Mouse (Mus musculus) midbrain, embryonic 16.5 days (tissue): Measurements from ENCODE around the gene Lhfpl5. TPM values are rescaled to one million over a fixed set of nuclear protein-coding genes. Genes with fewer than 3 reads are reported as not detected.

ENCODE experiments used
- ATAC-seq: fragments of 200-750 bp; cut with Nextera tagmentation; 2 replicates; pipeline ENCODE4 v1.8.0; 2017; ENCODE audit warnings: moderate TSS enrichment
- H3K27ac ChIP-seq: fragments of 300-500 bp; sonication (generic); 2 replicates; pipeline ENCODE4 v1.5.1; 2014; ENCODE audit warnings: mild to moderate bottlenecking, low read length, mixed read lengths
- H3K27me3 ChIP-seq: fragments of 300-500 bp; sonication (generic); 2 replicates; pipeline ENCODE4 v1.6.1; 2014; ENCODE audit warnings: low read depth, low read length, mixed read lengths; ENCODE audit not compliant: control insufficient read depth, insufficient read depth
- H3K36me3 ChIP-seq: fragments of 300-500 bp; sonication (generic); 2 replicates; pipeline ENCODE4 v1.6.1; 2014; ENCODE audit warnings: mild to moderate bottlenecking, low read length, moderate library complexity, mixed read lengths; ENCODE audit not compliant: control insufficient read depth, insufficient read depth
- H3K4me1 ChIP-seq: fragments of 300-500 bp; sonication (generic); 2 replicates; pipeline ENCODE4 v1.6.1; 2014; ENCODE audit warnings: mild to moderate bottlenecking, low read length, mixed read lengths; ENCODE audit not compliant: control insufficient read depth, insufficient read depth
- H3K4me2 ChIP-seq: fragments of 300-500 bp; sonication (generic); 2 replicates; pipeline ENCODE4 v1.6.1; 2014; ENCODE audit warnings: mild to moderate bottlenecking, low read length, mixed read lengths
- H3K4me3 ChIP-seq: fragments of 300-500 bp; sonication (generic); 2 replicates; pipeline ENCODE4 v1.5.1; 2014; ENCODE audit warnings: low read depth, mild to moderate bottlenecking, low read length, moderate library complexity, mixed read lengths
- H3K9ac ChIP-seq: fragments of 300-500 bp; sonication (generic); 2 replicates; pipeline ENCODE4 v1.6.1; 2014; ENCODE audit warnings: low read depth, low read length, mixed read lengths
- H3K9me3 ChIP-seq: fragments of 300-500 bp; sonication (generic); replicated peaks from 2 replicates; pipeline ENCODE4 v1.6.1; 2014; ENCODE audit warnings: mild to moderate bottlenecking, low read length, mixed read lengths; ENCODE audit not compliant: control insufficient read depth, poor library complexity, severe bottlenecking
- WGBS: fragments of 180-500 bp; shearing (Covaris S2); extraction: QIAGEN DNeasy Blood & Tissue Kit; methylation state at CpG from one replicate; pipeline ENCODE4 v1.1.7; 2014; 5-methylcytosine and 5-hydroxymethylcytosine counted together
- microRNA-seq: library from miRNA; unstranded; fragments of <30 nt; microRNA quantifications from one replicate; pipeline ENCODE4, GENCODE M21; 2017
- polyA plus RNA-seq: library from polyadenylated mRNA; unstranded; fragments of >200 nt; fragmentation: Nextera tagmentation; extraction: Ambion mirVana; gene quantifications from 2 replicates; pipeline ENCODE4 v1.2.1, GENCODE M21; 2015

Lhfpl5 gene
- polyA plus RNA-seq, 1 experiment from 2014 or later: 16.6 TPM

DNA sequence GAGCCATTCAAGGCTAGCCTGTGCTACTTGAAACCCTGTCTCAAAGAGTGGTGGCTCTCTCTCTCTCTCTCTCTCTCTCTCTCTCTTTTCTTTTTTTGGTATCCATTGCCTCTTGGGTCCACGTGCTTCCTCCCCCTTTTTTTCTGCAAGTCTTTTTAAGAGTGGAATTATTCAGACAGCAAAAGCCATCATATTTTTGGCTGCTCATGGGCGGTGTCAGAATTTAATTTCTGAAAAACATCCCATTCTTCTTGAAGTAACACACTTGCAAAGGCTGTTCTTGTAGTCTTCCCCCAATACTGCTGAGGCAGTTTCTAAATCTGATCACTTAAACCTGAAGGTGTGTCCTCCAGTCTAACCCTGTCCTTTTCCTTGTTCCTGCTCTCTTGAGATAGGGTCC, 51.5 kb downstream of the Lhfpl5 start:
- Histone ChIP-seq H3K4me1 (no peaks in the 10 kb centered on the region), H3K36me3 (no peaks in the 10 kb centered on the region), H3K9me3 (no peaks in the 10 kb centered on the region), H3K9ac (no peak overlapping the region), H3K4me3 (no peak overlapping the region), H3K27ac (no peak overlapping the region), H3K27me3 (no peaks in the 10 kb centered on the region), H3K4me2 (no peak overlapping the region)
- 81% methylated on average over 2 of the region's 2 CpGs for WGBS
- ATAC-seq: no peak

DNA sequence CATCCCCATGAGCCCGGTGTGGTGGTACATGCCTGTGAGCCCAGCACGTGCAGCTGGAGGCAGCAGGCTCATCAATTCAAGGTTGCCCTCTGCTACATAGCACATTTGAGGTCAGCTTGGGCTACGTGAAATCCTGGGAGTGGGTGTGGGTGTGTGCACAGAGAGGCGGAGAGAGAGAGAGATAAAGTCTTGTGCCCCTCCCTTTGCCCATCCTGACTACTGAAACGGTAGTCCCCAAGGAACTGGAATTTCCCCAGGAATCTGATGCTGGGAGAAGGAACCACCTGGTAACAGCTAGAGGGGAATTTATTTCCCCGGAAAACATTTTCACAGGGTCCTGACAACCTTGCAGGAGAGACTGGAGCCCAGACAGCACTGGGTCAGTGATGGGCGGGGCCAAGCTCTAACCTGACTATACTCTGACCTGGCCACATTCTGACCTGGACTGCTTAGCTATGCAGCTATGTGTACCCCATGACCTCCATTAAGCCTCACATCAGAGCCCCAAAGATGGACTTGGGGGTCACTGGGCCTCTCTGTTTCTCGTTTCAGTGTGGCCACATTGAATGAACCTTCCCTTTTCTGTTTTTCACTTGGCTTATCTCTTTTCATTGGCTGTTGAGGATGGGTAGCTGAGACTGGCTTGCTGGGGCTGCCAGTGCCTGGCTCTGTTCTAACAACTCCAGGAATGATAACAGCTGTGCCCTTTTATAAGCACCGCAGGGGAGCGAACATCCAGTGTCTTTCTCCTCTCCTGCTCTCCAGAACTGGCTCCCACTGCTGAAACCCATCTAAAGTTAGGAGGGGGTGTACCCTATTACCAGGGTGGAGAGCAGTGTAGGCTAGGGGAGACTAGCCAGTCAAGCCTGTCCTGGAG, 53.0 kb downstream of the Lhfpl5 start:
- H3K4me3 ChIP-seq: no peak overlapping the region
- no peaks in the 10 kb centered on the region for H3K27me3 ChIP-seq
- no peak overlapping the region for H3K4me2 ChIP-seq
- no peak overlapping the region for H3K9ac ChIP-seq
- H3K4me1 ChIP-seq: no peaks in the 10 kb centered on the region
- no peak for ATAC-seq
- no peak overlapping the region for H3K27ac ChIP-seq
- H3K36me3 ChIP-seq: no peaks in the 10 kb centered on the region
- 66% methylated on average over 10 of the region's 10 CpGs for WGBS
- H3K9me3 ChIP-seq: no peaks in the 10 kb centered on the region

DNA sequence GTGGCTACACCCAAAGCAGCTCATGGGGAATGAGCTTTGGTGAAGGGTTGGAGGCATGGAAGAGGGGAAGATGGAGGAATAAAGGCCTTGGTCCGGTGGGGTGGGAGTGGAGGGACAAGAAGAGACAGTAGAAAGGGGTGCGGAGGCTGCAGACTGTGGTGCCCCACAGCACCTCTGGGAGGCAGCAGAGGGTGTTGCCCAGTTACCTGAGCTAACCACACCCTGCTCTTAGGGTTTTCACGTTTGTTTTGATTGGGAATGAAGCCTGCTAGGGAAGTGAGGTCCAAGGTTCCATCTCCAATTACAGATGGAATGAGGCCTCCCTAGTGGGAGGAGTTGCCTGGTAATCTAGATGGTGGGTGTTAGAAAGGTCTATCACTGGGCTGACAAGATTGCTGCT, 53.7 kb downstream of the Lhfpl5 start:
- no peak overlapping the region for H3K4me3 ChIP-seq
- H3K36me3 ChIP-seq: no peaks in the 10 kb centered on the region
- no peak overlapping the region for H3K4me2 ChIP-seq
- no peak for ATAC-seq
- H3K9me3 ChIP-seq: no peaks in the 10 kb centered on the region
- H3K4me1 ChIP-seq: no peaks in the 10 kb centered on the region
- no peaks in the 10 kb centered on the region for H3K27me3 ChIP-seq
- H3K9ac ChIP-seq: no peak overlapping the region
- H3K27ac ChIP-seq: no peak overlapping the region
- 45% methylated on average over 3 of the region's 3 CpGs for WGBS

Small RNA genes within 50 kb of the gene (microRNA-seq; reads per million reads assigned to microRNA genes)
- gene Gm25195 (not detected), gene Mir6969 (not detected)

Other genes with a start within 250 kb of the Lhfpl5 start
- gene Rpl10a, start 247.2 kb upstream of the Lhfpl5 start, polyA plus RNA-seq: 304 and 312 TPM in 2 replicates
- gene Tead3, start 224.8 kb upstream of the Lhfpl5 start, polyA plus RNA-seq: 1.3 and 1.4 TPM in 2 replicates
- 1.4 and 1.7 TPM in 2 replicates for gene Tulp1, start 210.4 kb upstream of the Lhfpl5 start, polyA plus RNA-seq
- 36.3 and 40.5 TPM in 2 replicates for gene Fkbp5, start 58.1 kb upstream of the Lhfpl5 start, polyA plus RNA-seq
- gene Armc12, start 44.8 kb upstream of the Lhfpl5 start, polyA plus RNA-seq: not detected in 2 replicates
- not detected in 2 replicates for gene Clpsl2, start 26.2 kb upstream of the Lhfpl5 start, polyA plus RNA-seq
- not detected in 2 replicates for gene Clps, start 14.9 kb upstream of the Lhfpl5 start, polyA plus RNA-seq
- gene Srpk1, start 47.1 kb downstream of the Lhfpl5 start, polyA plus RNA-seq: 84.9 and 91.4 TPM in 2 replicates
- 1.6 and 2.1 TPM in 2 replicates for gene Slc26a8, start 114.6 kb downstream of the Lhfpl5 start, polyA plus RNA-seq
- 23.2 TPM in 2 replicates for gene Mapk14, start 115.7 kb downstream of the Lhfpl5 start, polyA plus RNA-seq
- 2.3 and 3.2 TPM in 2 replicates for gene AC170998.1, start 150.4 kb downstream of the Lhfpl5 start, polyA plus RNA-seq
- gene Mapk13, start 193.7 kb downstream of the Lhfpl5 start, polyA plus RNA-seq: 0.82 and 0.85 TPM in 2 replicates
- gene Brpf3, start 225.4 kb downstream of the Lhfpl5 start, polyA plus RNA-seq: 5.3 and 8.5 TPM in 2 replicates